Mouse (Mus musculus): ENCODE results near the gene Hlcs.

GRCm38 (mm10) chr16:94086701-94087569 is 226.4 kb downstream of the Hlcs start:
- no peak for TF ChIP-seq CTCF (IDR thresholded peaks at IDR 0.05; ENCODE audit: borderline replicate concordance, extremely low read depth, insufficient read depth, insufficient read length)
- no peak for TF ChIP-seq POLR2A (IDR thresholded peaks at IDR 0.05; ENCODE audit: borderline replicate concordance, extremely low read depth, insufficient read depth, insufficient read length, poor library complexity, severe bottlenecking)
